Mouse (Mus musculus): ENCODE data around the gene Bbs9. TPM values are rescaled to one million over a fixed set of nuclear protein-coding genes. Genes with fewer than 3 reads are reported as not detected.

The Bbs9 gene
- total RNA-seq, 2 experiments from 2014 or later = 8.2 to 9.4 TPM

- intact Hi-C loops (cut with DNase I; ENCODE audit: low total_unique reads) = no loop called here
- DNase-seq = peak; percentile 25
Measured at GRCm38 (mm10) chr9:22518394-22519041, 43.0 kb downstream of the Bbs9 start.

GRCm38 (mm10) chr9:22523460-22523859 lies 47.9 kb downstream of the Bbs9 start:
- no peak for DNase-seq
- intact Hi-C loops (cut with DNase I; ENCODE audit: low total_unique reads) = no loop called here

GRCm38 (mm10) chr9:22530734-22531489 lies 55.4 kb downstream of the Bbs9 start:
- DNase-seq = no peak
- intact Hi-C loops (cut with DNase I; ENCODE audit: low total_unique reads) = no loop called here

GRCm38 (mm10) chr9:22532112-22532511 lies 56.6 kb downstream of the Bbs9 start:
- intact Hi-C loops (cut with DNase I; ENCODE audit: low total_unique reads) = no loop called here
- DNase-seq = no peak

GRCm38 (mm10) chr9:22532810-22533447 lies 57.4 kb downstream of the Bbs9 start:
- no peak for DNase-seq
- intact Hi-C loops (cut with DNase I; ENCODE audit: low total_unique reads) = no loop called here

- intact Hi-C loops (cut with DNase I; ENCODE audit: low total_unique reads) = no loop called here
- no peak for DNase-seq
Measured at GRCm38 (mm10) chr9:22537767-22538373, 62.4 kb downstream of the Bbs9 start.

GRCm38 (mm10) chr9:22539546-22539945 lies 64.0 kb downstream of the Bbs9 start:
- no peak for DNase-seq
- intact Hi-C loops (cut with DNase I; ENCODE audit: low total_unique reads) = no loop called here

- no peak for DNase-seq
- intact Hi-C loops (cut with DNase I; ENCODE audit: low total_unique reads) = no loop called here
Measured at GRCm38 (mm10) chr9:22541130-22541529, 65.6 kb downstream of the Bbs9 start.

- intact Hi-C loops (cut with DNase I; ENCODE audit: low total_unique reads) = no loop called here
- no peak for DNase-seq
Measured at GRCm38 (mm10) chr9:22543467-22543866, 68.0 kb downstream of the Bbs9 start.

GRCm38 (mm10) chr9:22544349-22545341 lies 69.1 kb downstream of the Bbs9 start:
- DNase-seq = no peak
- intact Hi-C loops (cut with DNase I; ENCODE audit: low total_unique reads) = no loop called here

GRCm38 (mm10) chr9:22551273-22551672 lies 75.8 kb downstream of the Bbs9 start:
- DNase-seq = no peak
- intact Hi-C loops (cut with DNase I; ENCODE audit: low total_unique reads) = no loop called here

GRCm38 (mm10) chr9:22556076-22556475 lies 80.6 kb downstream of the Bbs9 start:
- intact Hi-C loops (cut with DNase I; ENCODE audit: low total_unique reads) = no loop called here
- DNase-seq = no peak

- intact Hi-C loops (cut with DNase I; ENCODE audit: low total_unique reads) = no loop called here
Measured at GRCm38 (mm10) chr9:22557467-22557866, 82.0 kb downstream of the Bbs9 start.

GRCm38 (mm10) chr9:22563612-22564347 lies 88.3 kb downstream of the Bbs9 start:
- no peak for DNase-seq
- intact Hi-C loops (cut with DNase I; ENCODE audit: low total_unique reads) = no loop called here

More at GRCm38 (mm10) chr9:22557467-22557866, 82.0 kb downstream of the Bbs9 start:
- peak; percentile 42 for DNase-seq

GRCm38 (mm10) chr9:22567726-22568125 lies 92.2 kb downstream of the Bbs9 start:
- intact Hi-C loops (cut with DNase I; ENCODE audit: low total_unique reads) = no loop called here

GRCm38 (mm10) chr9:22576426-22577139 lies 101.1 kb downstream of the Bbs9 start:
- no peak for DNase-seq
- intact Hi-C loops (cut with DNase I; ENCODE audit: low total_unique reads) = no loop called here

More at GRCm38 (mm10) chr9:22567726-22568125, 92.2 kb downstream of the Bbs9 start:
- no peak for DNase-seq

GRCm38 (mm10) chr9:22578266-22578665 lies 102.8 kb downstream of the Bbs9 start:
- intact Hi-C loops (cut with DNase I; ENCODE audit: low total_unique reads) = no loop called here
- DNase-seq = no peak

GRCm38 (mm10) chr9:22584221-22584620 lies 108.7 kb downstream of the Bbs9 start:
- DNase-seq = no peak
- intact Hi-C loops (cut with DNase I; ENCODE audit: low total_unique reads) = no loop called here
